Mouse (Mus musculus) gonadal fat pad, adult 2 months (tissue): ENCODE measurements at regions not wholly inside any gene's neighbourhood (a gene's known extent, or its start where the extent isn't known, plus 50 kb on each side); places are given as distances from the start of the nearest gene placed in this dataset.

Experiments used
- DNase-seq: peaks from one replicate; pipeline ENCODE4 v3.0.0-alpha.2; 2012; ENCODE audit warnings: low read depth

- no peak for DNase-seq
Measured at GRCm38 (mm10) chr8:10869866-10870265, 138.4 kb downstream of the Irs2 start.

GRCm38 (mm10) chr8:10866696-10867395 lies 141.4 kb downstream of the Irs2 start:
- no peak for DNase-seq

DNA sequence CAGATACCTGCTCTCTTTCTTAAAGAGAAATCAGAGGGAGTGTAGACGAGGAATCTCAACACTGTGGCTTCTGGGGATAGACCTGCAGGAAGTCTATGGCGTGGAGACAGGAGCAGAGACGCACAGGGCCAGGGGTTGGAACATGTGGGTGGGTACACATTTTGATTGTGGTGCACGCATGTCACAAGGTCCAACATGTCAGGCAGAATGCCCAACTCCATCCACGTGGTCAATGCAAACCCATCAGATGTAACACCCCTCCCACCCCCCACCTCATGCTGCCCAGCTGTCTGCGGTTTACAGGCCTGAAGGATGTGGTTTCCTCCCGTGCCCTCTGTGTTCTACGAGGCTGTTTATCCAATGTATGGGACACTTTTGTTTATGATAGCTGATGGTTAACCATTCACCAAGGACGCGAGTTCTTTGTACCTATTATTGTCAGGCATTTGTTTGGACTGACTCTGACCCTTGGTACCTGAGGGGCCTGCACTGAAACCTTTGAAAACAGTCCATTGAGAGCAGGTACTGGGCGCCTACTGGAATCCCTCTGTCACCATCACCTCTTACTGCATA lies 142.2 kb downstream of the Irs2 start:
- no peak for DNase-seq

- no peak for DNase-seq
Measured at GRCm38 (mm10) chr8:10865415-10865821, 142.8 kb downstream of the Irs2 start.

GRCm38 (mm10) chr8:10862442-10862841 lies 145.8 kb downstream of the Irs2 start:
- no peak for DNase-seq

GRCm38 (mm10) chr8:10860810-10861209 lies 147.4 kb downstream of the Irs2 start:
- DNase-seq: no peak

GRCm38 (mm10) chr8:10857874-10858273 lies 150.4 kb downstream of the Irs2 start:
- no peak for DNase-seq

DNA sequence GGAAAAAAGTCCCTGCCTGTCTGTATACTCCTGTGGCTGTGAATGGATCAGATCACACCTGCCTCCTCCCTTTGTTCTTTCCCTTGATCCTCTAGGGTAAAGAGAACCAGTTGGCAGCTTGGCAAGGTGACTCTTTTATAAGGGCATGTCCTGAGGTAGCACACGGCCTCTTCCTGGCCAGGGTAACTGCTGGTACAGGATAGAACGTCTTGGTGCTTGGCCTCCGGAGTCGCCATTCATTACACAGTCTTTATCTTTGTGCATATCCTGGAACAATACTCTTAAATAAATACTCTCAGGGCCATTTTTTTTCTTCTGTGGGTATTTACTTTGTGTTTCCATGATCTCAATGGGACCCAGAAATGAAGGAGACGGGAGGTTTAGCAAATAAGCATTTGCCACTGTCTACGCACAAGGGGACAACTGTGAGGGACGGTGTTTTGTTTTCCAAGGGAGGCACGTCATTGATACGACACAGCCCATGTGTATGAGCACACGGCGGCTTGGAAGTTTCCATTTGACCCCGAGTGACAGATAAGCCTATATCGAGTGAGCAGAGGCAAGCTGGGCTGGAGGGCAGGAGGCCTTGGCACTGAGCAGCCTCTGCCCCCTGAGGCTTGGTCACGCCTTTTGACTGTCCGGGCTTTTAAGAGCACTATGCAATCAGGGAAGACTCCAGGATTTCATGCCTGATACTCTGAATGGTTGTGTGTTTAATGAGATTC lies 151.1 kb downstream of the Irs2 start:
- no peak for DNase-seq

GRCm38 (mm10) chr8:10855696-10856095 lies 152.6 kb downstream of the Irs2 start:
- DNase-seq: no peak

DNA sequence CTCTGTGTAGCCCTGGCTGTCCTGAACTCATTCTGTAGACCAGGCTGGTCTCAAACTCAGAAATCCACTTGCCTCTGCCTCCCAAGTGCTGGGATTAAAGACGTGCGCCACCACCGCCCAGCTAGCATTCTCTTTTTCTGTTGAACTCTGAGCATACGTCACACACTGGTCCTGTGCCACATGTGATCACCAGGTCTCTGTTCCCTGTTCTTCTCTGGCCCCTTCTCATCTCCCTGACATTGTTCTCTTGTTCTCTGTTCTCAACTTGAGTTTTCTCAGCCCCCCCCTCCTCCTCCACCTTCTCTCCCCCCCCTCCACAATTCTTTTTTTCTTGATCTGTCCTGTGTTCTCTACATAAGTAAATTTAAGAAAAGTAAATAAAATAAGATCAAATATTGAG lies 153.1 kb downstream of the Irs2 start:
- no peak for DNase-seq

DNA sequence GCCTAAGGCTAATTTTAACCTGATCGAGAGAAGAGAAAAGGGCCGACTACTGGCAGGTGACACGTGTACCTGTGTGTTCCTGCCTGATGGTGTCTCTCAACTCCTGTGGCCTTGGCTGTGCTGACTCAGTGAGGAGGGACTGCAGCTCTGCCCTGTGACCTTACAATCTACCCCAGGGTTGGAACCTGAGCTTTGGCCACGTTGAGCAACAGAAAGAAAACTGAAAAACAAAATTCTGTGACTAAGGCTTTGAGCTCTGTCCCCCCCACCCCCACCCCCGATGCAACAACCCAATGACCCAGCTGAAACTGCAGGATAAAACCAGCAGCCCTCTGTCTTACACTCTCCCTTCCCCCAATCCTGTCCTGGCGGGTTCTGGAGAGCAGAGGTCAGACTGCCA lies 153.7 kb downstream of the Irs2 start:
- no peak for DNase-seq

DNA sequence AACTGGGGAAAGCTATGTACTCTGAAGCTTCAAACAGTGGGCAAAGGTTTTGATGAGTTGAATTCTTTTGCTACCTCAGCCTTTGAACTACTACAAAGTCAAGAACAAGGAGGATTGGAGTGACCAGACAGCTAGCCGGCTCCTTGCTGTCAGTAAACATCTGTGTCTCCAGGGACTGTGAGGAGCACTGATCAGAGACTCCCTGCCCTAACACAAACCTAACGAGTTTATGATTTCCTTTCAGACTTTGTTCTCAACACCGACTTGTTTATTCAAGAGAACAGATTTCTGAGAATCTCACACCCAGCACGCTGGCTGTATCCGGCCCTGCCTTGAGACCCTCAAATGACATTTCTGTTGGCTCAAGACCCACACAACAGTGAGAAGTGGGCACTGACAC lies 154.4 kb downstream of the Irs2 start:
- DNase-seq: no peak

DNA sequence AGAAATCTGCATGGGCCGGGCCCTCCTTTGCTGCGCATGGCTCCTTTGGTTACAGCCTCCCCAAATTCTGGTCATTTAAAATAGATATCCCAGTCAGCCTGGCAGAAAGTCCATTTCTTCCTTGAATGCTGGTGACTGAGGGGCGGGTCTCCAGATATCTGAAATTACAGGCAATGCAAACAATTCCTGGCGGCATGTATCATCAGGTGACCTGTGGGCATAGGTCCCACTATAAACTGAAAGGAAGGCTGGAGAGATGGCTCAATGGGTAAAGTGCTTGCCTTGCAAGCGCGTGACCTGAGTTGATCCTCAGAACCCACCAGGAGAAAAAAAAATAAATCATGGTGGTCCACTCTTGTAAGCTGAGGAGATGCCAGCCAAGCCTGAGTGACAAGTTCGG lies 158.3 kb downstream of the Irs2 start:
- DNase-seq: no peak

DNA sequence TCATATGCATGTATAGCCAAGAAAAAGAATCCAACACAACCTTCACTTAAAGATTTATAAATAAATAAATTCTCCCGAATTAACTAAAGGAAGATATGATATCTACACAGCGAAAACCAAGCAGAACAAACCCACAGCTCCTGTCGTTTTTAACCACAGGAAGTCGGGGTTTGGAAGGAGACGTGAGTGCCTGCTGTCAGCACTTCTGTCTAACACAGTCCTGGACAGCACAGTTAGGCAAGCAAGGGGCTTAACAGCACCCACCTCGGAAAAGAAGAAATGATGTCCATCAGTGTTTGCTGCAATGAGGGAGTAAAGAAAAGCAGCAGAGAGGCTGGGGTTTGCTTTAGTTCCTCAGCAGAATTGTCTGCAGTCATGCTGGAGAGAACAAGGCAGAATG lies 162.7 kb downstream of the Irs2 start:
- no peak for DNase-seq

DNA sequence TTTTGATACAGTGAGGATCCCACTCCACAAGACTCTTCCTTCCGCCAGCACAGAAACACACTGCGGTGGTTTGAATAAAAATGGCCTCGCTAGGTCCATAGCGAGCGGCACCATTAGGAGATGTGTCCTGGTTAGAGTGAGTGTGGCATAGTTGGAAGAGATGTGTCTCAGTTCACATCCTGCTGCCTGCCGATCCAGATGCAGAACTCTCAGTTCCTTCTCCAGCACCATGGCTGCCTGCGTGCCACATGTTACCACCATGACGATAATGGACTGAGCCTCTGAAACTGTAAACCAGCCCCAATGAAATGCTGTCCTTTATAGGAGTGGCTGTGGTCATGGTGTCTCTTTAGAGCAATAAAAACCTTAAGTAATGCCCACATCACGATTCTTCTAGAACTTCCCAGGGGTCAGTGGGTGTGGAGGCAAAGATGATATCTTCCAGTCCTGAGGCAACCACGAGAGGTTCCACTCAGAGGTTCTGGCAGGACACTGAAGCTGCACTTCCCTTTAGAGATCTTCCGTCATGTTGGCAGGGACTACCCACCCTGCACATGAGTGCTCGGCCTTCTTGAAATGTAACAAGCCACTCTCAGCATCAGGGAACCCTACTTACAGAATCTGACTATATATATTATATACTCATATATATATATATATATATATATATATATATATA lies 167.3 kb downstream of the Irs2 start:
- no peak for DNase-seq

- DNase-seq: no peak
Measured at GRCm38 (mm10) chr8:10840044-10840443, 168.2 kb downstream of the Irs2 start.

DNA sequence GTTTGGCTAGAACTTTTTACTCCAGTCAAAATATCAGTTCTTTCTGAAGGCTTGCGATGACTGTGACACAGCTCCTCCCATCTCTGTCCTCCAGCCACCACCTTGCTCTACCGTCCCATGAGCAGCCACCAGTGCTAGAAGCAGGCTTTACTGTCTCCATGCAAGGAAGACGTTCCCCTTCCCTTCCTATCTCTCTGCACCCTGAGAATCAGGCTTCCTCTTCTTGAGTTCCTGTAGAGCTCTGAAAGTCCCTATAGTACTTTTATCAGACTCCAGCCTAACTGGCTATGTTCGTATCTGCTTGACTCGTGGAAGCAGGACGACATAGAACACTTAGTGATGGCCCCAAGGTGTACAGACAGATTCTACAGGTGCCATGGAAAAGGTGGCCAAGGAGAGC lies 173.2 kb downstream of the Irs2 start:
- no peak for DNase-seq

DNA sequence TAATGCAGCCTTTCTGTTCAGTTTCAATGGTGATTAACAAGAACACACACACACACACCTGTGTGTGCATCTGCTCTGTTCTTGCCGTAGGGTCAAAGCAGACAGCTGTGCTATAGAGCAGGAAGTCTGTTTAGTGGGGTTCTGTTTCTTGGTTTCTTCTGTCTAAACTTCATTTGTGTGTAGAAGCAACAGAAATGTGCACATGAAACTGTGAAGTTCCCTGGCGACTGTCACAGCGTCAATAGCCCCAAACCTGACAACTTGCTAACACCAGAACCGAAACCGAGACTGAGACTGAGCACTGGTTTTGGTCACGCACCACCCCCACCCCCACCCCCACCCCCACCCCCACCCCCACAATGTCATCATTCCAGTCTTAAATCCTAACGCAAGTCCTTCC lies 176.4 kb downstream of the Irs2 start:
- no peak for DNase-seq

GRCm38 (mm10) chr8:10831277-10831676 lies 177.0 kb downstream of the Irs2 start:
- no peak for DNase-seq

- DNase-seq: no peak
Measured at GRCm38 (mm10) chr8:10830835-10831234, 177.4 kb downstream of the Irs2 start.

GRCm38 (mm10) chr8:10828580-10828979 lies 179.7 kb downstream of the Irs2 start:
- DNase-seq: no peak

GRCm38 (mm10) chr8:10827560-10827959 lies 180.7 kb downstream of the Irs2 start:
- DNase-seq: no peak

DNA sequence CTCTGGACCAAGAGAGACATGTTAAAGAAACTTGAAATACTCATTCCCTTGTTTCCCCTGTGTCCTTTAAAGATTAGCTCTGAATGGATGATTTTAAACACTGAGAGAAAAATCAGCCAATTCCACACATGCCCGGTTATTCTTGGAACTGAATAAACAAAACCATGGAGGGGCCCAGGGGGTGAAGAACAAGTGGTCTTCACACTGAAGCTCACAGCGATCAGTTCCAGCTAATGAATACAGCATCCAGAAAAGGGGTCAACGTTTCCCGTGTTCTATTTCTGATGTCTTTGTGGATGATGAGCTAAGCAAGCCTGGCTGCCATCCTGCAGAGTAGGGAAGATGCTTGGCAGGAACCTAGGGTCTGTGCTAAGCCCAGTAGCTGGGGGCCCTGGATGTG lies 182.3 kb downstream of the Irs2 start:
- DNase-seq: no peak
